Mouse (Mus musculus): Measurements from ENCODE around the gene Fbxo40. TPM values are rescaled to one million over a fixed set of nuclear protein-coding genes. Genes with fewer than 3 reads are reported as not detected.

The Fbxo40 gene
- total and polyA plus RNA-seq, 3 experiments, result 0.08 to 0.15 TPM; not detected in 1

GRCm38 (mm10) chr16:37031996-37032395 is 41.7 kb upstream of the Fbxo40 start:
- TF ChIP-seq USF1 (IDR thresholded peaks at IDR 0.05; ENCODE audit: low read depth, low read length), result no peak
- TF ChIP-seq MAFK (IDR thresholded peaks at IDR 0.05; ENCODE audit: borderline replicate concordance, low read depth, low read length), result no peak
- no peak for TF ChIP-seq HCFC1 (IDR thresholded peaks at IDR 0.05; ENCODE audit: low read depth, low read length)
- TF ChIP-seq MXI1 (IDR thresholded peaks at IDR 0.05; ENCODE audit: low read depth, low read length), result no peak
- TF ChIP-seq ZNF384 (IDR thresholded peaks at IDR 0.05; ENCODE audit: low read depth, low read length), result no peak
- Histone ChIP-seq H3K4me1 (ENCODE audit: control insufficient read depth in 1 of 2, insufficient read depth in 2 of 2, low read length in 2 of 2) (no peaks in the 10 kb centered on the region), H3K27ac (ENCODE audit: control insufficient read depth, low read depth, low read length) (no peak overlapping the region), H3K4me3 (ENCODE audit: control insufficient read depth in 1 of 2, insufficient read depth in 1 of 2, low read depth in 2 of 2, low read length in 2 of 2) (no peak overlapping the region), H3K9me3 (replicated peaks; ENCODE audit: insufficient read depth, low read length) (no peaks in the 10 kb centered on the region), H3K79me2 (ENCODE audit: control insufficient read depth, insufficient read depth, low read length, poor library complexity) (no peaks in the 10 kb centered on the region), H3K36me3 (ENCODE audit: control insufficient read depth in 1 of 2, insufficient read depth in 2 of 2, low read length in 2 of 2) (peaks cover 0 to 18% of the 10 kb centered on the region in 2 experiments; a peak in 2 of 4 replicates), H3K27me3 (ENCODE audit: control insufficient read depth in 1 of 2, insufficient read depth in 2 of 2, low read length in 2 of 2) (no peaks in the 10 kb centered on the region), H3K9ac (ENCODE audit: control insufficient read depth, low read depth, low read length, poor library complexity, severe bottlenecking) (no peak overlapping the region)
- DNase-seq (ENCODE audit: low read depth, low spot score), result no peak

- peaks cover 0 to 12% of the 10 kb centered on the region in 2 experiments; a peak in 2 of 4 replicates for H3K36me3 ChIP-seq (ENCODE audit: control insufficient read depth in 1 of 2, insufficient read depth in 2 of 2, low read length in 2 of 2)
- no peak overlapping the region for H3K4me3 ChIP-seq (ENCODE audit: control insufficient read depth in 1 of 2, insufficient read depth in 1 of 2, low read depth in 2 of 2, low read length in 2 of 2)
- H3K9me3 ChIP-seq (replicated peaks; ENCODE audit: insufficient read depth, low read length), result no peaks in the 10 kb centered on the region
- no peaks in the 10 kb centered on the region for H3K4me1 ChIP-seq (ENCODE audit: control insufficient read depth in 1 of 2, insufficient read depth in 2 of 2, low read length in 2 of 2)
- H3K27me3 ChIP-seq (ENCODE audit: control insufficient read depth in 1 of 2, insufficient read depth in 2 of 2, low read length in 2 of 2), result no peaks in the 10 kb centered on the region
- TF ChIP-seq SIN3A (IDR thresholded peaks at IDR 0.05; ENCODE audit: low read length), result no peak
- TF ChIP-seq MEF2A (IDR thresholded peaks at IDR 0.05; ENCODE audit: extremely low read depth, insufficient replicate concordance, low read depth, low read length, poor library complexity, severe bottlenecking), result no peak
- no peak for TF ChIP-seq ETS1 (IDR thresholded peaks at IDR 0.05; ENCODE audit: low read depth, low read length)
- no peak for TF ChIP-seq ZNF384 (IDR thresholded peaks at IDR 0.05; ENCODE audit: low read depth, low read length)
- TF ChIP-seq ELF1 (IDR thresholded peaks at IDR 0.05; ENCODE audit: low read depth, low read length), result no peak
- no peak for TF ChIP-seq MYB (IDR thresholded peaks at IDR 0.05; ENCODE audit: low read depth, low read length)
- no peak for TF ChIP-seq CHD2 (IDR thresholded peaks at IDR 0.05; ENCODE audit: low read length)
- no peak for TF ChIP-seq MXI1 (IDR thresholded peaks at IDR 0.05; ENCODE audit: low read depth, low read length)
- TF ChIP-seq E2F4 (IDR thresholded peaks at IDR 0.05; ENCODE audit: borderline replicate concordance, low read depth, low read length), result no peak
- TF ChIP-seq ZKSCAN1 (IDR thresholded peaks at IDR 0.05; ENCODE audit: low read depth, low read length), result no peak
- no peak for TF ChIP-seq NRF1 (IDR thresholded peaks at IDR 0.05; ENCODE audit: insufficient read depth, low read depth, low read length, poor library complexity, severe bottlenecking)
- no peak for TF ChIP-seq TAL1 (IDR thresholded peaks at IDR 0.05; ENCODE audit: low read length)
- no peak for TF ChIP-seq CHD1 (IDR thresholded peaks at IDR 0.05; ENCODE audit: low read depth, low read length)
- no peak for TF ChIP-seq RCOR1 (IDR thresholded peaks at IDR 0.05; ENCODE audit: low read depth, low read length)
- no peak for TF ChIP-seq MAX (IDR thresholded peaks at IDR 0.05; ENCODE audit: low read length)
- TF ChIP-seq MYC (IDR thresholded peaks at IDR 0.05; ENCODE audit: low read depth, low read length), result no peak
- TF ChIP-seq TCF12 (IDR thresholded peaks at IDR 0.05; ENCODE audit: low read depth, low read length), result no peak
- no peak overlapping the region for H3K9ac ChIP-seq (ENCODE audit: control insufficient read depth, low read depth, low read length, poor library complexity, severe bottlenecking)
- DNase-seq (ENCODE audit: low read depth, low spot score), result no peak
- no peak overlapping the region for H3K27ac ChIP-seq (ENCODE audit: control insufficient read depth, low read depth, low read length)
- no peaks in the 10 kb centered on the region for H3K79me2 ChIP-seq (ENCODE audit: control insufficient read depth, insufficient read depth, low read length, poor library complexity)
Measured at GRCm38 (mm10) chr16:37027581-37027980, 37.3 kb upstream of the Fbxo40 start.
